Mouse (Mus musculus): Measurements from ENCODE around the gene Vars. TPM values are rescaled to one million over a fixed set of nuclear protein-coding genes. Genes with fewer than 3 reads are reported as not detected.

The Vars gene
- 10 to 100 TPM; 61.7 to 68.3 TPM for total RNA-seq (2023)

GRCm38 (mm10) chr17:35000717-35001451 is at the start of gene Vars:
Gene Vars, plus strand, starts transcription at chr17:35000987.

DNA sequence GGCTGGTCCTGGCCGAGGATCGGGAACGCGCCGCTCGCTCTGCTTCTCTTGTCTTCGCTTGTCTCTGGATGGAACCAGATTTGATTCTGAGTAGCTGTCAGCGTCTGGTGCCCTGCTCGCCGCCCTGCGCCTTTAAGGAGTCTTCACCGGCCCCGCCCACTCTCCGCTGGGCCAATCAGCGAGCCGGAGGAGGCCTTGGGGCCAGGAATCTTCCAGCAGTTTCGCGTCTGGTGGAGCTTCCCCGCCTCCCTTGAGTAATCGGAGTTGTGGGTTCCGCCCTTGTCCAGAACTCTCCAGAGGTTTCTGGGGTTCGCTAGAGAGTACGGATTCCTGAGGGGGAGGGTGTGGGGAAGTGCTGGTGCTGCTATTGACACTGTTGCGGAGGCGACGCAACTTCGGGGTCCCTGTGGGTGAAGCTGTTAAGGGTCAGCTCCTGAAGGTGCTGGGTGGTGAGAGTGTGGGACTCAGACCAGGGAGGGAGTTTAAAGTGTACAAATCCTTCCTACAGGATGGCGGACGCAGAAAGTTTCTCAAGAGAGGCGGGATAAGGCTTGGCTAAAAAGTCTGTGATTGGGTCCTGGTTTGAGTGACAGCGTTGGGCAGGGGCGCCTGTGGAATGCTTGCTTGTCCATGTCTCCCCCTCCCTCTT is 41.5 kb upstream of the Vars start, which contains the start of gene Hspa1b:
TSS of gene Hspa1b (minus strand) at position 109 of the 649 bp plus-strand sequence.

DNA sequence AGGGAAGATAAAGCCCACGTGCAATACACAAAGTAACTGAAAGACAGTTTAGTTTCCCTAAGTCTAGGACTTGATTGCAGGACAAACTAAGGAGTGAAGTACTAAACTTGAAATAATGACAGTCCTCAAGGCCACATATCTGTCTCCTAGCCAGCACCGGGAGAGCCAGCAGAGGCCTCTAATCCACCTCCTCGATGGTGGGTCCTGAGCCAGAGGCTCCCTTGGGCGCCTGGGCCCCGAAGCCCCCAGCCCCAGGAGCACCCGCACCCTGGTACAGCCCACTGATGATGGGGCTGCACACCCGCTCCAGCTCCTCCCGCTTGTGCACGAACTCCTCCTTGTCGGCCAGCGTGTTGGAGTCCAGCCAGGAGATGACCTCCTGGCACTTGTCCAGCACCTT is 31.0 kb upstream of the Vars start, which contains the start of gene Gm20481:
TSS of gene Gm20481 (plus strand) at position 91 of the 400 bp plus-strand sequence.

GRCm38 (mm10) chr17:34972069-34972749 is 28.6 kb upstream of the Vars start, which contains the start of the genes Hspa1a and Hspa1l:
Gene Hspa1a, minus strand, starts transcription at chr17:34972156.
Gene Hspa1l, plus strand, starts transcription at chr17:34972703.

GRCm38 (mm10) chr17:34981690-34982180 is 19.1 kb upstream of the Vars start, which contains the start of gene Lsm2:
Gene Lsm2, plus strand, starts transcription at chr17:34981862.

GRCm38 (mm10) chr17:35016376-35016775 is 15.6 kb downstream of the Vars start, which contains the start of gene Vwa7:
Gene Vwa7, plus strand, starts transcription at chr17:35016579.

GRCm38 (mm10) chr17:35027277-35028068 is 26.7 kb downstream of the Vars start, which contains the start of gene Sapcd1:
Gene Sapcd1, minus strand, starts transcription at chr17:35028016.

DNA sequence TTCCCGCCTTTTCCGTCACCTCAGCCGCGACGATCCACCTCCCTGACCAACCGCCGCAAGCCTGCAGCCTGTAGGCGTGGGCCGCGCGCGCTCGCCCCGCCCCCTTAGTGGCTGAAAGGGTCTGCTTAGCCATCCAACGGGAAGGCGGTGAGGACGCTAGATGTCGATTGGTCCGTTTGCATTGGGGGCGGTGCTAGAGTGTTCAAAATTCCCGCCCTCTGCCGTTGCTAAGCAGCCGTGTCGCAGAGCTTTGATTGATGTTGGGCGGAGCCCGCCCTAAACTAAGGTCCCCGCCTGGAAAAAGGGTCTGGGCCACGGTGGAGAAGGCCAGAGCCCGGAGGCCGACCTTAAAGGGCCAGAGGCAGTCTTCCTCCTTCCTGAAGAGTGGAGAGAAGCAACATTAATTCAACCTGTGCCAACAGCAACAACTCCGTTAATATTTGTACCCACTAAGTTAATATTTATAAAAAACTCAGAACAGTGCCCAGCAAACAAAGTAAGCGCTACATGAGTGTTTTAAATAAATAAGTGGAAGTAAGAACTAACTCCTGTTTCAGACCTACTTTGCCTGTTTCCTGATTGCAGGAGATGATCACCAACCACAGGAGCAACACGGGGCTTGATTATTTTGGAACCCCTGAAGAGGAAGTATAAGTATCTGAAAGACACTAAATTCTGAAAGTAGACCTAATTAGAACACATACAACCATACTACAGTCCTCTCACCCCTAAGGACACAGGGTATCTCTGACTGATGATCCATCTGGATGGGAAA is 46.1 kb downstream of the Vars start, which contains the start of gene Msh5:
TSS of gene Msh5 (minus strand) at position 65 of the 775 bp plus-strand sequence.

DNA sequence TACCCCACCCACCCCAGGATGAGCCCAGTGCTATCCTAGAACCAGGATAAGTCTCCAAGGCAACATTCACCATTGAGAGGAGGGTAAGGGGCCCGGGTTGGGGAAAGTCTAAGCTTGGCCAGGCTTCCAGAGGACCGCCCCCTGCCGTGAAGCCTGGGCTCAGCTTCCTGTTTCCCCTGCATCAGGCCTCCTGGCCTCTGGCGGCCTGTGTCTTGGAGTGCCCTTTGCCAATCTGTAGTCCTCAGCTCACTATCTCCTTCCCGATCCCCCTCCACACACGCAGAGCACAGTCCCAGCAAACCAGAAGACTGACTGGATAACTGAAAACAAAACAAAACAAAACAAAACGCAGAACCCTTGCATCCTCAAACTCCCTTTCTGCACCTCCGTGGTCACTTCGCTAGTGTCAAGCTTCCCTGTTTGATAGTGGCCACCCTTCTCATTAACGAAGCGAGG is 48.8 kb downstream of the Vars start, which contains the start of gene Clic1:
TSS of gene Clic1 (plus strand) at position 406 of the 456 bp plus-strand sequence.

DNA sequence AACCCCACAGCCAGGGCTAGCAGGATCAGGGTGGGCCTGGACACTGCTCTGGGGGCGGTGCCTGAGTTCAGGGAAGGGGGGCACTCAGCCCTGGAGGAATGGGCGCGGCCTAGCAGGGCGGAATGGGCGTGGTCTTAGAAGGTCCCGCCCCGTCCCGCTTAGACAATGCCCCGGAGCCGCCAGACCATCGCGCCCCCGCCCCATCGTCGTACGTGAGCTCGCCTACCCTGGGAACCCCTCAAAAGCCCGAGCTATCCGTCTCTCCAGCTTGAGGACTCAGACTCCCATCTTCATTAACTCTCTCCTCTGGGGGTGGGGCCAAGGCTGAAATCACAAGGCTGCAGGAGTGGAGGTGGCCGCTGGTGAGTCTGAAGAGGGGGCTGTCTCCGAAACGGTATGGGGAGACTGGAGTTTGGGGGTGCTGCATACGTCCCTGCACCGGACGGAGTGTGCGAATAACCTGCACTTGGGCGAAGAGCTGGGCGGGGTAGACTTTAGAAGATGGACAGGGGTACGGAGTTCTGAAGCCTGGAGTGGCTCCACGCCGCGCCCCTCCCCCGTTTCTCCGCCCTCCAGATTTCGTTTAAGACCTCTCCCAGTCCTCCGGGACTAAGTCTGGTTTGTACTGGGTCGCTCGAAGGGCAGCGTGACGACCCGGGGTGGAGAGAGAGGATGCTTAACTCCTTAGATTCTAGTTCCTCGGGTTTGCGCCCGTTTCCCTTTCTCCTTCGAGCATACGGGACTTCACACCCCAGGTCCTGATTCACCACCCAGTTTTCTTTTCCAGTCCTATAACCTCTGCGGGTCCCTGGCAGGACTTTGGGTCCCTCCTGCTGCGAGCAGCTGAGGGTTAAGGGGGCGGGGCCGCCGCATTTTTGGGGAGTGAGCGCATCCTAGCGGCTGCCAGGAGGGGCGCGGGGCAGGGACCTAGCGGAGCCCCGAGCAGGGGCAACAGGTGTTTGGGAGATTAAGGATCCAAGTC is 58.4 kb downstream of the Vars start, which contains the start of gene Ddah2:
TSS of gene Ddah2 (plus strand) at position 125 of the 982 bp plus-strand sequence.

DNA sequence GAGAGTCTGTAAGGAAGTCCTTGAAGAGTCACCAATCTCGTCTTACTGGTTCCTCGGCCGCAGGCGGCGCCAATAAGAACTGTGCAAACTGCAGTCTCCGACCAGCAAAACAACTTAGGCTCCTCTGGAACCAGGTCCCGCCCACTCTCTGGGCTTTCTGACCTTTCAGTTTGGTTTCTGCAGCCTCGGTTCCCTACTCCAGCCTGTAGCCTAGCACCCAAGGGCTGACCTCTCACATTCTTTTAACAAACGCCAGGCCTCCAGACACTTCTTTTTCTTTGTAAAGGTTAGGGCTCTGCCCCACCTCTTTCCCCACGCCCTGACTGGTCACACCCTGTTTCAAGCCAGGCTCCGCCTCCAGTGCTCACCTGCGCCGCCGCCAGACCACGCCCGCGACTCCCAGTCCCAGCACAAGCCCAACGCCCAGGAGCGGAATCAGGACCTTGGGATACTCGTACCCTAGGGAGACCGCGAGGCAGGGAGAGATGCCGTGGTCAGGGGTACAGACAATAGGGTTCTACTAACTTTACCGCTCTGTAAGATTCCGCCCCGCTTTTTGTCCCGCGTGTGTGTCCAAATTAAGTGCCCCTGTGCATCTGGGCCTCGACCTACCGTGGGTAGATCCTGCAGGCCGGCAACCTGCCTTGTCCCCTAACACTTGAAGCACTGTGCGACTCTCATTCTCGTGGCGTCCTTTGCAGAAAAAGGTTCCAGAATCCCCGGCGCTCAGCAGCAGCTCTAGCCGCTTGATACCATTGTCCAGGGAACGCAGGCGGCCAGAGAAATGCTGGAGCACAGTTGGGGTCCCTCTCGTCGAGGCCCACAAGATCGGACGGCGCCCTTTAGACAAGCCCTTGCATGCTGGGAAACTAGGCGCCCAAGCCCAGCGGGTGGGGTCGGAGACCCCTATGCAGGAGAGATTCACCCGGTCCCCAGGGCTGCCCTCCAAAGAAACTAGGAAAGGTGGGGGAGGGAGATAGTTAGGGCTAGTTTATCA is 64.5 kb downstream of the Vars start, which contains the start of gene Ly6g6c:
TSS of gene Ly6g6c (plus strand) at position 438 of the 997 bp plus-strand sequence.

Other genes with a start within 250 kb of the Vars start
- not detected for gene Cyp21a1, start 196.4 kb upstream of the Vars start, total RNA-seq (2023)
- gene Stk19, start 164.0 kb upstream of the Vars start, total RNA-seq (2023): 10 to 100 TPM; 34.1 to 39.4 TPM
- gene Dxo, start 164.0 kb upstream of the Vars start, total RNA-seq (2023): 10 to 100 TPM; 49.0 to 49.1 TPM
- 10 to 100 TPM; 66.2 to 72.1 TPM for gene Skiv2l, start 150.8 kb upstream of the Vars start, total RNA-seq (2023)
- 10 to 100 TPM; 23.4 to 30.8 TPM for gene Nelfe, start 150.6 kb upstream of the Vars start, total RNA-seq (2023)
- gene Cfb, start 138.5 kb upstream of the Vars start, total RNA-seq (2023): 1 to 10 TPM; 1.6 to 1.8 TPM
- gene Zbtb12, start 121.5 kb upstream of the Vars start, total RNA-seq (2023): 1 to 10 TPM; 2.8 to 3.9 TPM
- not detected for gene Gm20547, start 118.9 kb upstream of the Vars start, total RNA-seq (2023)
- under 1 TPM in 1 of 2 experiments, not detected in 1; 0.24 TPM for gene C2, start 102.7 kb upstream of the Vars start, total RNA-seq (2023)
- 10 to 100 TPM; 68.7 to 71.8 TPM for gene Ehmt2, start 102.5 kb upstream of the Vars start, total RNA-seq (2023)
- not detected for gene Slc44a4, start 86.5 kb upstream of the Vars start, total RNA-seq (2023)
- gene Neu1, start 69.7 kb upstream of the Vars start, total RNA-seq (2023): 10 to 100 TPM; 60.2 to 63.2 TPM
- gene Hspa1b, start 41.7 kb upstream of the Vars start, total RNA-seq (2023): 100 to 1,000 TPM in 1 of 2 experiments, 10 to 100 TPM in 1; 58.3 to 134 TPM
- not detected for gene Gm20481, start 31.1 kb upstream of the Vars start, total RNA-seq (2023)
- 100 to 1,000 TPM in 1 of 2 experiments, 10 to 100 TPM in 1; 86.4 to 244 TPM for gene Hspa1a, start 28.8 kb upstream of the Vars start, total RNA-seq (2023)
- under 1 TPM in 1 of 2 experiments, not detected in 1; 0.20 TPM for gene Hspa1l, start 28.3 kb upstream of the Vars start, total RNA-seq (2023)
- 10 to 100 TPM; 41.4 to 45.7 TPM for gene Lsm2, start 19.1 kb upstream of the Vars start, total RNA-seq (2023)
- under 1 TPM in 1 of 2 experiments, not detected in 1; 0.15 TPM for gene Vwa7, start 15.6 kb downstream of the Vars start, total RNA-seq (2023)
- gene Sapcd1, start 27.0 kb downstream of the Vars start, total RNA-seq (2023): 1 to 10 TPM; 1.3 to 2.1 TPM
- gene Msh5, start 45.8 kb downstream of the Vars start, total RNA-seq (2023): 10 to 100 TPM; 11.5 to 12.5 TPM
- gene Clic1, start 49.0 kb downstream of the Vars start, total RNA-seq (2023): 100 to 1,000 TPM; 262 to 285 TPM
- gene Ddah2, start 58.0 kb downstream of the Vars start, total RNA-seq (2023): 1 to 10 TPM; 2.5 to 3.1 TPM
- gene Ly6g6c, start 64.4 kb downstream of the Vars start, total RNA-seq (2023): 1 to 10 TPM in 1 of 2 experiments, not detected in 1; 1.0 TPM
- gene Mpig6b, start 65.2 kb downstream of the Vars start, total RNA-seq (2023): under 1 TPM in 1 of 2 experiments, not detected in 1; 0.26 TPM
- not detected for gene Ly6g6e, start 75.9 kb downstream of the Vars start, total RNA-seq (2023)
- gene Ly6g6d, start 77.1 kb downstream of the Vars start, total RNA-seq (2023): not detected
- under 1 TPM in 1 of 2 experiments, not detected in 1; 0.35 TPM for gene Ly6g6f, start 84.6 kb downstream of the Vars start, total RNA-seq (2023)
- gene Abhd16a, start 88.3 kb downstream of the Vars start, total RNA-seq (2023): 10 to 100 TPM; 50.2 to 58.4 TPM
- gene Ly6g5c, start 107.3 kb downstream of the Vars start, total RNA-seq (2023): not detected
- 10 to 100 TPM; 13.5 to 16.4 TPM for gene Ly6g5b, start 114.4 kb downstream of the Vars start, total RNA-seq (2023)
- 10 to 100 TPM; 20.2 to 26.5 TPM for gene Gpank1, start 120.5 kb downstream of the Vars start, total RNA-seq (2023)
- gene Csnk2b, start 121.1 kb downstream of the Vars start, total RNA-seq (2023): 100 to 1,000 TPM; 172 TPM
- gene D17H6S53E, start 125.4 kb downstream of the Vars start, total RNA-seq (2023): 10 to 100 TPM; 16.4 to 24.3 TPM
- under 1 TPM in 1 of 2 experiments, not detected in 1; 0.42 TPM for gene Apom, start 131.1 kb downstream of the Vars start, total RNA-seq (2023)
- 100 to 1,000 TPM; 222 to 226 TPM for gene Bag6, start 134.2 kb downstream of the Vars start, total RNA-seq (2023)
- 100 to 1,000 TPM; 180 to 195 TPM for gene Prrc2a, start 163.9 kb downstream of the Vars start, total RNA-seq (2023)
- gene Aif1, start 175.1 kb downstream of the Vars start, total RNA-seq (2023): 10 to 100 TPM; 18.0 to 18.3 TPM
- gene Lst1, start 187.5 kb downstream of the Vars start, total RNA-seq (2023): 100 to 1,000 TPM; 564 to 656 TPM
- gene Ltb, start 193.5 kb downstream of the Vars start, total RNA-seq (2023): 10 to 100 TPM; 84.2 to 91.5 TPM
- gene Tnf, start 201.0 kb downstream of the Vars start, total RNA-seq (2023): 10 to 100 TPM; 71.0 to 84.1 TPM
- gene Lta, start 204.4 kb downstream of the Vars start, total RNA-seq (2023): not detected
- not detected for gene Gm16181, start 219.8 kb downstream of the Vars start, total RNA-seq (2023)
- 1 to 10 TPM; 2.2 to 4.8 TPM for gene Atp6v1g2, start 232.7 kb downstream of the Vars start, total RNA-seq (2023)
- 10 to 100 TPM; 18.6 to 19.5 TPM for gene Nfkbil1, start 234.8 kb downstream of the Vars start, total RNA-seq (2023)
- 100 to 1,000 TPM; 208 to 239 TPM for gene Ddx39b, start 240.8 kb downstream of the Vars start, total RNA-seq (2023)